Mouse (Mus musculus) CD4-positive, CD25-positive, alpha-beta regulatory T cell, adult 2 months (primary cell): Measurements from ENCODE around the gene Tmem39a.

ENCODE experiments used
- DNase-seq: peaks from one replicate; pipeline ENCODE4 v3.0.0-alpha.2; 2012; ENCODE audit warnings: low read depth, low spot score

Gene Tmem39a

DNA sequence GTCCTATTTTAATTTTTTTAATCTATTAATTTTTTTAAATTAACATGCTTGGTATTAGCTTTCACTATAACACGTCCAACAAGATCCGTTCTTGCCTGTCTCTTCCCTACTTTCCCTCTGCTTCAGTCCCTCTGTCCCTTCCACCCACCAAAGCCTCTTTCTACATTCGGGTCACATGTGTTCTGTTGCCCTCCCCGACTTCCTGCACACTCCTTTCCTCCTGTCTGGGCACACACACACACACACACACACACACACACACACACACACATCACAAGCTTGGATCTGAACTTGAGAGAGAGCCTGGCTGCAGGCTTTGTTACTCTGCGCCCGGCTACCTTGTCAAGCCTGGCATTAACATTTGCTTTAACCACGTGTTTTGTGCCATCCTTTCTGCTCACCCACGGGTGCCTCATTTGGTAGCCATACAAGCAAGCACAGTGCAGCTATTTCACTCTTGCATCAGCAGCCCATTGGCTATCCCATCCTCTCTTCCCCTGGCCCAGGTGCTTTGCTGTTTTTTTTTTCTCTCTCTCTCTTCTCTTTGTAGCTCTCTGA is 77.4 kb downstream of the Tmem39a start:
- DNase-seq: peak; percentile 58

DNA sequence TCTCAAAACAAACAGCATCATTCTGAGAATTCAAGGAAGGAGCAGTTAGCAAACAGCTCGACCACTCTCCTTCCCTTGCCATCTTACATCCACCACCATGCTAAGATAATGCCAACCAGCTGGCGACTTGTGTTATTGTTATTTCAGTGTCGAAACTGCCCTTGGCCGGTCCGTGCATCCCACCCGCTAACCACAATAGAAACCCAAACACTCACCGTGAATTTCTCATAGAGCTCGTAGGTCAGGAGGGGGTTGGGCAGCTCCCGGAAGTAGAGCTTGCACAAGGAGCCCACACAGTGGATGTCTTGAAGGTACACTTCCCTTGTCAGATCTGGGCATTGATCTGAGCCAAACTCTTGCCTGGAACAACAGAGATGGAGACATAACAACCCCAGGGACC is 78.2 kb downstream of the Tmem39a start:
- DNase-seq: peak; percentile 66

DNA sequence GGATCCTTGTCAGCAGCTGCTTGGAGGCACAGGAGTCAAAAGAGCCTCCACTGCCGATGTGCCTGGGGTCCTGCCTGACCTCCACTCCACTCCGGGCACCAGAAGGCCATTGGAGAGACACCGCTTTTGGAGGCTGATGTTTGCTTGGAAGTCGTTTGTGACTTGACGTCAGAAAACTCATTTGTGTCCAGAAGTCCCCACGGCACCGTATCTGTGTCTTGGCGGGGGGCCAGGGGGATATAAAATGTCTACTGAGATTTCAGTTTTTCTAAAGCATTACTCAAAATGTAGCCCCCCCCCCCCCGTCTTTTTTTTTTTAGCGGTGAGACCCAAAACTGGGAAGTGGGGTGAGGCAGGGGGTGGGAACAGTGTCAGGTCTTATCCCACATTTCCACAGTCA is 78.6 kb downstream of the Tmem39a start:
- no peak for DNase-seq
